Mouse (Mus musculus) forebrain, postnatal 0 days (tissue): ENCODE data around the gene Tmc8. TPM values are rescaled to one million over a fixed set of nuclear protein-coding genes. Genes with fewer than 3 reads are reported as not detected.
"Not testable (repeated sequence)": the region's sequence is repeated elsewhere in the genome, so short reads cannot be mapped to it uniquely, and the experiment has no call there.

Experiments
- ATAC-seq: fragments of 200-750 bp; cut with Nextera tagmentation; 2 replicates; pipeline ENCODE4 v1.8.0; 2017; ENCODE audit warnings: mild to moderate bottlenecking, moderate library complexity
- DNase-seq: peaks from one replicate; pipeline ENCODE4 v3.0.0-alpha.2; 2015
- H3K27ac ChIP-seq: fragments of 300-500 bp; sonication (generic); 2 replicates; pipeline ENCODE4 v1.5.1; 2014; ENCODE audit warnings: low read depth, mild to moderate bottlenecking, antibody characterized with exemption, low read length, moderate library complexity, mixed read lengths
- H3K27me3 ChIP-seq: fragments of 300-500 bp; sonication (generic); 2 replicates; pipeline ENCODE4 v1.6.1; 2014; ENCODE audit warnings: mild to moderate bottlenecking, low read length, mixed read lengths; ENCODE audit not compliant: insufficient read depth
- H3K36me3 ChIP-seq: fragments of 300-500 bp; sonication (generic); 2 replicates; pipeline ENCODE4 v1.6.1; 2014; ENCODE audit warnings: mild to moderate bottlenecking, moderate library complexity; ENCODE audit not compliant: insufficient read depth
- H3K4me1 ChIP-seq: fragments of 300-500 bp; sonication (generic); 2 replicates; pipeline ENCODE4 v1.6.1; 2014; ENCODE audit warnings: antibody characterized with exemption; ENCODE audit not compliant: insufficient read depth
- H3K4me2 ChIP-seq: fragments of 300-500 bp; sonication (generic); 2 replicates; pipeline ENCODE4 v1.6.1; 2014; ENCODE audit warnings: low read depth, mild to moderate bottlenecking, moderate library complexity
- H3K4me3 ChIP-seq: fragments of 300-500 bp; sonication (generic); 2 replicates; pipeline ENCODE4 v1.5.1; 2014; ENCODE audit warnings: low read depth, low read length, mixed read lengths
- H3K9ac ChIP-seq: fragments of 300-500 bp; sonication (generic); 2 replicates; pipeline ENCODE4 v1.6.1; 2014; ENCODE audit warnings: mild to moderate bottlenecking
- H3K9me3 ChIP-seq: fragments of 300-500 bp; sonication (generic); 2 replicates; pipeline ENCODE4 v1.6.1; 2016; ENCODE audit warnings: low read length
- CTCF ChIP-seq: sonication (generic); IDR thresholded peaks from 2 replicates; pipeline ENCODE4 v1.5.1; 2016; ENCODE audit warnings: antibody characterized with exemption, control low read depth, low read depth
- WGBS: fragments of 180-500 bp; shearing (Covaris S2); extraction: QIAGEN DNeasy Blood & Tissue Kit; methylation state at CpG from one replicate; pipeline ENCODE4 v1.1.7; 2014; 5-methylcytosine and 5-hydroxymethylcytosine counted together
- polyA plus RNA-seq: library from polyadenylated mRNA; unstranded; fragments of >200 nt; fragmentation: Nextera tagmentation; extraction: Ambion mirVana; gene quantifications from 2 replicates; pipeline ENCODE4 v1.2.1, GENCODE M21; 2015
- total RNA-seq: library from RNA; depleted of rRNA; stranded (reverse); fragments of >200 nt; gene quantifications from 2 replicates; pipeline ENCODE4 v1.2.3, GENCODE M21; 2014

Gene Tmc8
- total and polyA plus RNA-seq, 2 experiments from 2014 or later, result 0.59 to 2.1 TPM

DNA sequence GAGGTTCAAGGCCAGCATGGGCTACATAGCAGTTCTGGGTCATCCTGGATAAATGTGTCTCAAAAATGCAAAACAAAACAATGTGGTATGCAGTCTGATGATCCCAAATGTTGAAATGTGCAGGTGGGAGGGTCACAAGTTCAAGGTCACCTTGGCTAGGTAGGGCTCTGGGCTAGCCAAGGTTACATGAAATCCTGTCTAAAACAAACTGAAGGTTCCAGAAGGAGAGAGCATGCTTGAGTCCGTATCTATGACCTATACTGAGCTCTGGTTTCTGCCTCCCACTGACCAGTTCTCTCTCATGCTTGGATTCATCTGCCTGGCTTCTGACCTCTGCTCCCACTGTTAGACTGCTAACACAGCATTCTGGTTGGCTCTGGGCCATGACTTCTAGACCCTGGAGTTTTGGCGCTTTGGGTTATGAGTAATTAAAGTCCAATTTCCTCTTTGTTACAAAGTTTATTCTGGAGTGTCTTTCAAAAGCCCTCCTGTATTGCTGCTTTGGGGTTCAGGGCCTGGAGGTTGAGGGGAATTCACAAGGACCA, 47.9 kb downstream of the Tmc8 start:
- Histone ChIP-seq H3K9me3 (no peaks in the 10 kb centered on the region), H3K27me3 (no peaks in the 10 kb centered on the region), H3K36me3 (no peaks in the 10 kb centered on the region), H3K4me1 (peaks cover 5% of the 10 kb centered on the region; the same call in 1 of the 2 replicates), H3K27ac (no peak overlapping the region), H3K4me2 (no peak overlapping the region), H3K4me3 (no peak overlapping the region), H3K9ac (no peak overlapping the region)
- TF ChIP-seq CTCF, result no peak
- ATAC-seq (no peak), DNase-seq (no peak)
- WGBS, result 81% methylated on average over 2 of the region's 2 CpGs

GRCm38 (mm10) chr11:117830401-117830800, 48.5 kb downstream of the Tmc8 start:
- DNase-seq (no peak), ATAC-seq (no peak)
- H3K4me2 ChIP-seq, result no peak overlapping the region
- H3K27ac ChIP-seq, result no peak overlapping the region
- no peaks in the 10 kb centered on the region for H3K36me3 ChIP-seq
- no peaks in the 10 kb centered on the region for H3K27me3 ChIP-seq
- H3K4me1 ChIP-seq, result peaks cover 2% of the 10 kb centered on the region; the same call in 1 of the 2 replicates
- no peak overlapping the region for H3K4me3 ChIP-seq
- no peak overlapping the region for H3K9ac ChIP-seq
- no peaks in the 10 kb centered on the region for H3K9me3 ChIP-seq
- no peak for TF ChIP-seq CTCF
- 55% methylated on average over 9 of the region's 9 CpGs for WGBS

DNA sequence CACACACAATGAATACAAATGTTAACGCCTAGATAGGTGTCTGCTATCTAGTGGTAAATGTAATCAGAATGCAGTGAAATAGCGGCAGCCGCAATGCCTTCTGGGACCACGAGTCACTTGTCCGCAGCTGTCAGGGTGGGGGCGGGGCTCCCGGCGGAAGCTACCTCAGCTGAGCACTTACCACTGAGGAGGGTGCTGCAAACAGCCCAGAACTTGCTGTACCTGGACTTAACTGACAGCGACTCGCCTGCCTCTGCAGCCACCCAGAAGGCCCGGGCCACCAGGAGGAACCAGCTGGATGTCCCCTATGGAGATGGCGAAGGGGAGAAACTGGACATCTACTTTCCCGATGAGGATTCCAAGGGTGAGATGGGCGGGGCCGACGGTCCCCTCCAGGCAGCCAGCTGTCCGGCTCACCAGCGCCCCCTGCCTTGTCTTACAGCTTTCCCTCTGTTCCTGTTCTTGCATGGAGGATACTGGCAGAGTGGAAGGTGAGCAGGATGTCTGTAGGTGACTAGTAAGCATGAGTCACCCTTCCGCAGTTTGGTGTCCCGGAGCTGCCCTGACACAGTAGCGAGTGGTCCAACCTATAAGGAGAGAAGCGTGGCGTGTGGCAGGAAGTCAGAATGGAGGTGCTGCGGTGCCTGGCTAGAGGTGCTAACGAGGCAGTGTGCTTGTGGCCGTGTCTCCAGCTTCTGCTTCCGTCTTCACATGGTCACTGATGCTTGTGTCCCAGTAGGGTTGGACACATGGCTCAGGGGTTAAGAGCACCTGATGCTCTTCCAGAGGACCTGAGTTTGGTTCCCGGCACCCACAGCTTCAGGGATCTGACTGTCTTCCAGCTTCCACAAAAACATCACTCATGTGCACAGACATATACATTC, 50.5 kb downstream of the Tmc8 start:
- Histone ChIP-seq H3K4me3 (peak overlapping the region; percentile 30), H3K27me3 (no peaks in the 10 kb centered on the region), H3K27ac (peak overlapping the region; percentile 45; the same call in 1 of the 2 replicates), H3K9ac (peak overlapping the region; percentile 33), H3K4me2 (peak overlapping the region; percentile 44), H3K36me3 (no peaks in the 10 kb centered on the region), H3K4me1 (no peaks in the 10 kb centered on the region), H3K9me3 (no peaks in the 10 kb centered on the region)
- WGBS, result 20% methylated on average over 28 of the region's 28 CpGs
- DNase-seq (peak; percentile 84), ATAC-seq (peak; percentile 85)
- peak; percentile 71 for TF ChIP-seq CTCF

GRCm38 (mm10) chr11:117833509-117833908, 51.6 kb downstream of the Tmc8 start:
- not testable (repeated sequence) for H3K4me2 ChIP-seq, DNase-seq, H3K4me3 ChIP-seq, H3K36me3 ChIP-seq, H3K4me1 ChIP-seq, H3K9ac ChIP-seq, ATAC-seq, H3K27ac ChIP-seq, H3K9me3 ChIP-seq, H3K27me3 ChIP-seq
- WGBS, result 87% methylated on average over 4 of the region's 6 CpGs

DNA sequence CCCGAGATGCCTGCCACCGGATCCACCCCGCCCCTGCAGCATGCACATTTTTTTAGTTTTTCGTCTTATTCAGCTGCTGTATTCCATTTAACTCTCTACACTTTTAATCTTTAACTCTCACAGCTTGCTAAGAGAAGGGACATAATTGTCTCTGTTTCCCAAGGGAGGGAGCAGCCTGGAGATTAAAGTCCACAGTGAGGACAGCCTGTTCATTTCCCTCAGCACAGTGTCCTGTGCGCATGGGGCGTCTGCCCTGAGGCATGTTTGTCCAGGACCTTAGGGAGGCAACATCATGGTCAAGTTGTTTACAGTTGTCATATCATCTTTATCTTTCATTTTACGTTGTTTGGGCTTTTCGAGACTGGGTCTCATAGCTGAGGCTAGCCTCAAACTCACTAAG, 52.2 kb downstream of the Tmc8 start:
- Histone ChIP-seq H3K4me1 (no peaks in the 10 kb centered on the region), H3K9ac (no peak overlapping the region), H3K27ac (no peak overlapping the region), H3K27me3 (no peaks in the 10 kb centered on the region), H3K4me3 (no peak overlapping the region), H3K4me2 (no peak overlapping the region), H3K9me3 (no peaks in the 10 kb centered on the region), H3K36me3 (no peaks in the 10 kb centered on the region)
- 90% methylated on average over 8 of the region's 8 CpGs for WGBS
- TF ChIP-seq CTCF, result no peak
- no peak for DNase-seq
- ATAC-seq, result no peak

- ATAC-seq, result peak; percentile 16; the same call in 1 of the 2 replicates
- H3K9ac ChIP-seq, result no peak overlapping the region
These were observed 54.4 kb downstream of the Tmc8 start for GRCm38 (mm10) chr11:117836306-117836705.

DNA sequence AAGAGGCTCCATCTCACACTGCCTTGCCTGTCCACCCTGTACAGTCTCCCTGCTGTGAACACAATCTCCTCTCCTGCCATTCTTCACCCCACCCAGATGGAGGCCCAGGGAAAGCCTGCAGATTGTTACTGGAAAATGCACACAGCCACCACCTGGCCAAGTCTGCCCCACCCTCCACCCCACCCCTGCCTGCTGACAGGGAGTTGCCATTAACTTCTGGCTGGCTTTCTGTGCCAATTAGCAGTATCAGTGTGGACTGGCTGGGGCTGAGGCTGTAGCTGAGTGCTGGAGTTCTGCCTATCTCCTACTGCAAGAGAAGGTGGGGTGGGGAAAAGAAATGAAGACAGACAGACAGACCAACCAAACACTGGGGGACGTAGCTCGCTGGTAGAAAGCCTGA, 56.7 kb downstream of the Tmc8 start:
- Histone ChIP-seq H3K4me1 (no peaks in the 10 kb centered on the region), H3K36me3 (no peaks in the 10 kb centered on the region), H3K9ac (no peak overlapping the region), H3K27ac (no peak overlapping the region), H3K4me2 (no peak overlapping the region), H3K9me3 (no peaks in the 10 kb centered on the region), H3K4me3 (no peak overlapping the region), H3K27me3 (no peaks in the 10 kb centered on the region)
- WGBS, result 71% methylated on average over 2 of the region's 2 CpGs
- ATAC-seq, result no peak
- no peak for TF ChIP-seq CTCF
- no peak for DNase-seq

More at GRCm38 (mm10) chr11:117836306-117836705, 54.4 kb downstream of the Tmc8 start:
- Histone ChIP-seq H3K4me1 (no peaks in the 10 kb centered on the region), H3K4me3 (peak overlapping the region; percentile 16; the same call in 1 of the 2 replicates), H3K36me3 (no peaks in the 10 kb centered on the region), H3K27ac (no peak overlapping the region), H3K27me3 (no peaks in the 10 kb centered on the region), H3K9me3 (no peaks in the 10 kb centered on the region), H3K4me2 (peak overlapping the region; percentile 34)
- TF ChIP-seq CTCF, result no peak
- WGBS, result 23% methylated on average over 13 of the region's 13 CpGs
- peak; percentile 48 for DNase-seq
